Mouse (Mus musculus) cerebellum, adult 11 months (tissue): ENCODE measurements around the gene Dydc2.

Experiments
- DNase-seq: peaks from one replicate; pipeline ENCODE4 v3.0.0; 2022

Gene Dydc2

GRCm38 (mm10) chr14:41033135-41034110 is 35.6 kb downstream of the Dydc2 start:
- DNase-seq = peak; percentile 53

GRCm38 (mm10) chr14:41030989-41031513 is 38.0 kb downstream of the Dydc2 start:
- no peak for DNase-seq

- DNase-seq = no peak
Measured at GRCm38 (mm10) chr14:41029303-41029702, 39.7 kb downstream of the Dydc2 start.

DNA sequence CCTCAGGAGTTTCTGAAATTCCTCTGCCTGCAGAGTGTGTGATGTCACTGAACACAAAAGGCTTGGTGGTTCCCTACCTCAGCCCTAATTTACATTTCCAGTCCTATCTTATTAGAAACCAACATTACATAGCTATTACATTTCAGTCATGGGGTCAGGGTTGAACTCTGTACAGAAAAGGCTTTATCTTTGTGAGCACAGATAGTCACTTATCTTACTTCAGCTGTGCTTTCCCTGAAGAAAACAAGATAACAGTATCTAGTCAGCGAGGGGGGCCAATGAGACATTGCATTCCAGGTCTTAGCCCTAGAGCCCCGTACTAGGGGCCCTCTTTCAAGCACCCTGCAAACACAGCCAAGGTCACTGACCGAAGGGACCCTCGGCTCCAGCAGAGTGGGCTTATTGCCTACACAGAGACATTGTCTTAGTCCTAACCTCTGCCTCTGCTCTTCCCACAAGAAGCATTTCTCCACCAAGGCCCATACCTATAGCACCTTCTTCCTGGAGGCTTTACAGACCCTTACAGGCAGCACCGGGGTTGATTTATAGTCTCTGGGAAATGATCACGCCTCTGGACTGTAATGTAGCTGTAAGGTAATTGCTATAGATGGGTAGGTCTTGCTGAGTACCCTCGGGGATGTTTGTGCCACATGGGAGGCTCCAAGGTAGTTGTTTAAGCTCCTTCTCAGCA is 43.3 kb downstream of the Dydc2 start:
- DNase-seq = no peak

DNA sequence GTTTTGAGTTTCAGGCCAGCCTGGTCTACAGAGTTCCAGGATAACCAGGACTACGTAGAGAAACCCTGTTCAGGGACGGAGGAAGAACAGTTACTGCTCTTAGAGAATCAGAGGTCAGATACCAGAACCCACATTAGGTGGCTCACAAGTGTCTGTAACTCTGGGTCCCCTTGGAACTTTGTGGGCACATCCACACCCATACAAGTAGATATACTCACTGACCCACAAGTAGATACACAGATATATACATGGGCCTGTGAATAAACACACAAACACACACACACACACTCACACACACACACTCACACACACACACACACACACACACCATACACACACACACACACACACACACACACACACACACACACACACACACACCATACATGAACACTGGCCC is 43.9 kb downstream of the Dydc2 start:
- DNase-seq = no peak

- DNase-seq = no peak
Measured at GRCm38 (mm10) chr14:41021246-41021645, 47.8 kb downstream of the Dydc2 start.

GRCm38 (mm10) chr14:41017460-41017859 is 51.5 kb downstream of the Dydc2 start:
- DNase-seq = no peak

- DNase-seq = no peak
Measured at GRCm38 (mm10) chr14:41014701-41015240, 54.2 kb downstream of the Dydc2 start.

GRCm38 (mm10) chr14:41013630-41014613 is 55.1 kb downstream of the Dydc2 start, which contains the start of gene Fam213a:
Fam213a (minus strand) TSS chr14:41013788.
- DNase-seq = peak; percentile 90

DNA sequence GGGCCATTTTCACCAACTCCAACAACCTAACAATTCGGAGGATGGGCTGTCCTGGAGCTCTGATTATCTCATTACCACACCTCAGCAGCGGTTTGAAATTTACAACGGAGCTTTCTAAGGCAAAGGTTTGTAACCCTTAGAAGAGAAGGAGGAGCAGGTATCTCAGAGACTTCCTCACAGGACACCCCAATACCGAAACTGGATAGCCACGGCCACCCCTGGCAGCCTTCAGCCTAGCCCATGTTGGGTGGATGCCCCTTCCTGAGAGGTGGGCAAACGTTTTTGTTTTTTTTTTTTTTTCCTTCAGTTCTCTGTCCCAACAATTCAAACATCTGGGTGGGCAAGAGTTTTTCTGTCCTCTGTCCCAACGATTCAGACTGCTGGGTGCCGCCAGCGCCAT is 55.9 kb downstream of the Dydc2 start:
- no peak for DNase-seq

DNA sequence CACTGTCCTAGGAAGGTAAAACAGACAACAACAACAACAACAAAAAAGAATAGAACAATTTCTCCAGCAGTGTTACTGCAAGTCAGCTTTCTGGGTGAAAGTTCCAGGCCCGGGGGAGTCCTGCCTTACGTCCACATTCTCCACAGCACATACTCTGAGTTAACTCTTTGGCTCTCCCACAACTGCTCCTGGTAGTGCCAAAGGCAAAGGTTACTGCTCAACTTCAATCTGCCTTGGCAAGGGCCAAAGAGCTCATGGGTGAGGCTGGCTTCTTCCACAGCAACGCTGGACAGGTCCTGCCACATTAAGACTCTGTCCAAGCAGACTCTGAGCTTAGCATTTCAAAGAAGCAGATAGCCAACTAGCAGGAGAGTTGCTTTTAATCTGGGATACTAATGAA is 57.1 kb downstream of the Dydc2 start:
- DNase-seq = no peak

- DNase-seq = no peak
Measured at GRCm38 (mm10) chr14:41008138-41008537, 60.9 kb downstream of the Dydc2 start.

DNA sequence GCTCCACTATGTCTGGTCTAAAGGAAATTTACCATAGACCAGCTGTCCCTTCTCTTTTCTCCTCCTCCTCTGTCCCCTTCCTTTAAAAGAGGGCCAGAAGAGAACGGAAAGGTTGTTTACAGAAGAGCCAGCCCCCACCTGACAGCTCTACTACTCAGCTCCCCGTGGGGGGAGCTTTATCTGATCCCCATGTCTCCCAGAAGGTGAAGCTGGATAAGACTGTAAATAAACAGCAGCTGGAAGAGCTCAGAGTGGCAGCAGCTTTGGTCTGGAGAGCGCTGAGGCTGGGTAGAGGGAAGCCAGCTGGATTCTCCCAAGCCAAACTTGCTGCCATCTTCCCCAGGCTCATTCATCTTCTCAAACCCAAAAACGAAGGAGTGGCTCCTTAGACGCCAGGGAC is 61.4 kb downstream of the Dydc2 start:
- DNase-seq = no peak

- DNase-seq = no peak
Measured at GRCm38 (mm10) chr14:41006899-41007298, 62.1 kb downstream of the Dydc2 start.

DNA sequence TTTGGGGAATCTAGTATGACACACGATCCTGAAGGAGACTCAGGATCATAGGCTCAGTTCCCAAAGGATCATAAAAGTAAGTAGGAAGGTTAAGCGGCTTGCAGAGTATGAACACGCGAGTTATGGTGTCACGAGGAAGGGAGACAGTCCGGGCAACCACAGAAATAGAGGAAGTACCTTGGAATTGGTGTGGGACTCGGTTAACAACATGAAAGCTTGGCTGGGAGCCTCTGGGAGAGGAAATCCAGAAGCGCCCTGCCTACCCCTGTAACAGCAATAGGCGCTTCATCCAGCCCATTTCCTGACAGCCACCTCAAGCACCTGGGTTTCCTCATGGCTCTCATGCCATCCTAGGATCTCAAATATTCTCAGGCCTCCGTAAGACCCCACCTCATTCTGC is 62.7 kb downstream of the Dydc2 start:
- DNase-seq = no peak

- DNase-seq = no peak
Measured at GRCm38 (mm10) chr14:41005716-41006115, 63.3 kb downstream of the Dydc2 start.

DNA sequence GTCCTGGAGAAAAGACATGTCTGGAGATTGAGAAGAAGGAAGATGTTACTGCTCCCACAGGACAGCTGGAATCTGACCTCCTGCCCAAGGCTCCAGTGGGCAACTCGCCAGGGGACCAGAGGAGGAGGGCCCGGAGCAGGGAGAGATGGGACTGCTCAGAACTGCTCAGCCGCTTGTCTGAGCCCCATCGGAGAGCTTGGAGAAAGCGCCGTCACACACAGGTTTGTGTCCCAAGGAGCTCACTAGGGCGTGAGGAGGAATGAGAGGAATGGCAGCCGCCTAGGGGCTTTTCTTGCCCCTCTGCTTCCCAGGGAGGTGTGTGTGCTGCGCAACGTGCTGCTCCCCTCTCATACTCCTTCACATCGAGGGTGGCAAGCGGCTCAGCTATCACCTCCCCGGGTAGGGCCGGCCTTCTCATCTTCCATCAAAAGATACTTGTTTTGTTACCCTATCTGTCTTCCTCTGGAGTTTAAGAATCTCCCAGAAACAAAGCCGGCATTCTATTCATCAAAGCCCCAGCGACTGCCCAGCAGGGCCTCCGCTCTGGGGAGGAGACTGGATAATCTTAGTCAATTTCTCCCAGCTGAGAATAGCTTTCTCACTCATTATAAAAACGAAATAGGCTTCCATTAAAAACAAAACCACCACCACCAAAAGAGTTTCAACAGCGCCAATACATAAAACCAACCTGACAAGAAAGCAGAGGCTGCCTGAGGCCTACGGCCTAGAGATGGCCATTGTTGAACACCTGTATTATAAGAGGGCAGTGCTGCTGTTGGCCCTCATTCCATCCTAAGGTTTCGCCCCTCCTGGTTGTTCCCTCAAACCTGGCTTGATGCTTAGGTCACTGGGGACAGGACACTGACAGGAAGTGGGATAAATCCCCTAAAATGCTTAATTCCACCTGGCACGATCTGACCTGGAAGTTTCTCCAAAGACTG is 64.5 kb downstream of the Dydc2 start:
- no peak for DNase-seq

DNA sequence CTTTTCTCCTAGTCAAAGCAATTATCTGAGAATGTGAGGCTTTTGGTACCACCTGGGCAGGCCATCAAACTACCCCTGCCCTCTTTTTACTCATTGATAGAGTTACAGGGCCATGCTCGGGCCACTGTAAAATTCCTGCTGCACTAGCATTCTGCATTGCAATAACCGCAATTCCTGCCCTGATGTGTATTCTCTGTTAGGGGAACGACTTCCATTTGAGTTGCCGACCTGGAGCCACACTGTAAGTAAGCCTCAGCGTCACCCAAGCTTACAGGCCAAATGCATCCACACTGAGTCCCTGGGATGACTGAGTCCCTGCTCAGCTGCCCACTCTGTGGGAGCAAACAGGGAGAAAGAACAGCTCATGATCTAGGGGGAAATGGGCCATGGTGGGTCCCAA is 67.4 kb downstream of the Dydc2 start:
- DNase-seq = no peak

GRCm38 (mm10) chr14:41000801-41001200 is 68.2 kb downstream of the Dydc2 start:
- DNase-seq = no peak

DNA sequence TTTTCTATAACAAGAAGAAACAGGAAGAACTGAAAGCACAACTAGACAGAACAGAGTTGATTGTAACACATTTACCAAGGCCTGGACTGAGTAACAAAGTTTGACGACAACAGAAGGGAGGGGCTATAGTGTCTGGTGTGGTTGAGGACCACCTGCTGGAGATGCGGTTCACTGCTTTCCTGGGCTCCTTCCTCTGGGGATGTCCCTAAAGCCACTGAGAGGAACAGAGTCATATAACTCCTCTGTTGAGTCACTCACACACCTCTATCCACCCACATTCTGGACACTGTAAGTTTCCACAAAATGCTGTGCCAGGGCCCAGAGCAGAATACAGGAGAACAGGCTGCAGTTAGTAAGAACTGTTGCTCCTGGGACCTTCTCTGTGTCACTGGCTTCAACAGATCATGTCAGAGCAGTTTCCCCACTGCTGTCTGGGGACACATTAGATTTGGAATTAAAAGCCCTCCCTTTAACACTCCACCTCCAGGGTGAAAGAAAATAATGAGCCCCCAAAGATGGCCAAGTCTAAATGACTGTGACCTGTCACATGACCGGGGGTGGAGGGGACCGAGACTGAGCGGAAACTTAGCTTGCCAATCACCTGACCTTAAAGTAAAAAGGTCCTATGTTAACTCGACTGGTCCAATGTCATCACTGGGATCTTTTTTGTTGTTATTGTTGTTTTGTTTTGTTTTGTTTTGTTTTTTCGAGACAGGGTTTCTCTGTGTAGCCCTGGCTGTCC is 68.9 kb downstream of the Dydc2 start:
- no peak for DNase-seq
